Mouse (Mus musculus) bone marrow macrophage, adult 2 months (primary cell): ENCODE measurements around the gene Prkca.

Source experiments
- CTCF ChIP-seq: IDR thresholded peaks from 2 replicates; pipeline ENCODE4 v1.5.1; 2012; ENCODE audit warnings: low read depth, mild to moderate bottlenecking, low read length, moderate library complexity
- POLR2A ChIP-seq: IDR thresholded peaks from 2 replicates; pipeline ENCODE4 v1.6.1; 2012; ENCODE audit warnings: mild to moderate bottlenecking, low read depth, low read length, borderline replicate concordance

GRCm38 (mm10) chr11:108363991-108364390 lies 20.3 kb upstream of the Prkca start:
- TF ChIP-seq POLR2A = no peak
- no peak for TF ChIP-seq CTCF
